Mouse (Mus musculus) embryonic facial prominence, embryonic 13.5 days (tissue): Measurements from ENCODE around the gene Creg1. TPM values are rescaled to one million over a fixed set of nuclear protein-coding genes. Genes with fewer than 3 reads are reported as not detected.

Source experiments
- ATAC-seq: fragments of 200-750 bp; cut with Nextera tagmentation; 2 replicates; pipeline ENCODE4 v1.8.0; 2017; ENCODE audit warnings: low read depth; ENCODE audit not compliant: insufficient number of reproducible peaks, insufficient read depth, low FRiP score, low TSS enrichment
- H3K27ac ChIP-seq: fragments of 300-500 bp; sonication (generic); 2 replicates; pipeline ENCODE4 v1.5.1; 2015; ENCODE audit warnings: moderate library complexity, mild to moderate bottlenecking, inconsistent platforms
- H3K27me3 ChIP-seq: fragments of 300-500 bp; sonication (generic); 2 replicates; pipeline ENCODE4 v1.6.1; 2015; ENCODE audit warnings: mild to moderate bottlenecking, inconsistent platforms
- H3K36me3 ChIP-seq: fragments of 300-500 bp; sonication (generic); 2 replicates; pipeline ENCODE4 v1.6.1; 2015; ENCODE audit warnings: mild to moderate bottlenecking, inconsistent platforms
- H3K4me1 ChIP-seq: fragments of 300-500 bp; sonication (generic); 2 replicates; pipeline ENCODE4 v1.6.1; 2015; ENCODE audit warnings: inconsistent platforms
- H3K4me2 ChIP-seq: fragments of 300-500 bp; sonication (generic); 2 replicates; pipeline ENCODE4 v1.6.1; 2015; ENCODE audit warnings: moderate library complexity, mild to moderate bottlenecking, inconsistent platforms
- H3K4me3 ChIP-seq: fragments of 300-500 bp; sonication (generic); 2 replicates; pipeline ENCODE4 v1.5.1; 2015; ENCODE audit warnings: mild to moderate bottlenecking, inconsistent platforms
- H3K9ac ChIP-seq: fragments of 300-500 bp; sonication (generic); 2 replicates; pipeline ENCODE4 v1.6.1; 2015; ENCODE audit warnings: mild to moderate bottlenecking, inconsistent platforms
- H3K9me3 ChIP-seq: fragments of 300-500 bp; sonication (generic); 2 replicates; pipeline ENCODE4 v1.6.1; 2016; ENCODE audit warnings: inconsistent platforms
- WGBS: fragments of 180-500 bp; shearing (Covaris S2); methylation state at CpG from one replicate; pipeline ENCODE4 v1.1.7; 2015; ENCODE audit warnings: mixed read lengths; 5-methylcytosine and 5-hydroxymethylcytosine counted together
- polyA plus RNA-seq: library from polyadenylated mRNA; unstranded; fragments of >200 nt; fragmentation: Nextera tagmentation; extraction: Ambion mirVana; gene quantifications from 2 replicates; pipeline ENCODE4 v1.2.1, GENCODE M21; 2015

Creg1 gene
- polyA plus RNA-seq: 43.8 and 60.0 TPM in 2 replicates

GRCm38 (mm10) chr1:165763635-165764372 is at the start of gene Creg1:
TSS of gene Creg1 (plus strand) at chr1:165763746.
- peak; percentile 95 for ATAC-seq
- no peaks in the 10 kb centered on the region for H3K36me3 ChIP-seq
- peak within 1 kb of the TSS; percentile 93 for H3K4me2 ChIP-seq
- H3K27me3 ChIP-seq: peaks cover 15% of the 10 kb centered on the region
- peaks cover 23% of the 10 kb centered on the region for H3K4me1 ChIP-seq
- H3K9ac ChIP-seq: peak within 1 kb of the TSS; percentile 83
- H3K9me3 ChIP-seq: no peaks in the 10 kb centered on the region
- peak within 1 kb of the TSS; percentile 81 for H3K4me3 ChIP-seq
- 1% methylated on average over 57 of the region's 57 CpGs for WGBS
- H3K27ac ChIP-seq: no peak within 1 kb of the TSS

- Histone ChIP-seq H3K4me3 (no peak overlapping the region), H3K4me1 (peaks cover 14% of the 10 kb centered on the region; the same call in 1 of the 2 replicates), H3K9ac (no peak overlapping the region), H3K27me3 (peaks cover 6% of the 10 kb centered on the region), H3K4me2 (no peak overlapping the region), H3K9me3 (no peaks in the 10 kb centered on the region), H3K36me3 (no peaks in the 10 kb centered on the region), H3K27ac (no peak overlapping the region)
- WGBS: 83% methylated on average over 5 of the region's 5 CpGs
- ATAC-seq: no peak
Measured at GRCm38 (mm10) chr1:165713798-165714197, 49.7 kb upstream of the Creg1 start.

- H3K27me3 ChIP-seq: no peaks in the 10 kb centered on the region
- no peak overlapping the region for H3K27ac ChIP-seq
- H3K4me1 ChIP-seq: peaks cover 15% of the 10 kb centered on the region; the same call in 1 of the 2 replicates
- H3K4me2 ChIP-seq: no peak overlapping the region
- no peak for ATAC-seq
- no peaks in the 10 kb centered on the region for H3K9me3 ChIP-seq
- 82% methylated on average over 4 of the region's 4 CpGs for WGBS
- no peak overlapping the region for H3K9ac ChIP-seq
- no peaks in the 10 kb centered on the region for H3K36me3 ChIP-seq
- H3K4me3 ChIP-seq: no peak overlapping the region
Measured at GRCm38 (mm10) chr1:165716426-165716825, 47.1 kb upstream of the Creg1 start.

- WGBS: 50% methylated on average over 11 of the region's 11 CpGs
- H3K27ac ChIP-seq: peak overlapping the region; percentile 48; the same call in 1 of the 2 replicates
- no peak overlapping the region for H3K4me2 ChIP-seq
- H3K9ac ChIP-seq: no peak overlapping the region
- H3K9me3 ChIP-seq: no peaks in the 10 kb centered on the region
- H3K4me1 ChIP-seq: peaks cover 15% of the 10 kb centered on the region; the same call in 1 of the 2 replicates
- no peak overlapping the region for H3K4me3 ChIP-seq
- H3K36me3 ChIP-seq: no peaks in the 10 kb centered on the region
- no peak for ATAC-seq
- H3K27me3 ChIP-seq: no peaks in the 10 kb centered on the region
Measured at GRCm38 (mm10) chr1:165717711-165718542, 45.6 kb upstream of the Creg1 start.

GRCm38 (mm10) chr1:165718543-165719105 is 44.9 kb upstream of the Creg1 start:
- H3K36me3 ChIP-seq: no peaks in the 10 kb centered on the region
- H3K27me3 ChIP-seq: no peaks in the 10 kb centered on the region
- ATAC-seq: no peak
- H3K4me1 ChIP-seq: peaks cover 15% of the 10 kb centered on the region; the same call in 1 of the 2 replicates
- no peak overlapping the region for H3K4me2 ChIP-seq
- H3K9ac ChIP-seq: no peak overlapping the region
- H3K9me3 ChIP-seq: no peaks in the 10 kb centered on the region
- H3K27ac ChIP-seq: no peak overlapping the region
- 69% methylated on average over 15 of the region's 15 CpGs for WGBS
- H3K4me3 ChIP-seq: no peak overlapping the region

GRCm38 (mm10) chr1:165722531-165723123 is 40.9 kb upstream of the Creg1 start:
- no peak for ATAC-seq
- WGBS: 89% methylated on average over 9 of the region's 9 CpGs
- H3K4me1 ChIP-seq: peaks cover 15% of the 10 kb centered on the region
- H3K36me3 ChIP-seq: no peaks in the 10 kb centered on the region
- H3K27me3 ChIP-seq: no peaks in the 10 kb centered on the region
- no peak overlapping the region for H3K9ac ChIP-seq
- no peak overlapping the region for H3K27ac ChIP-seq
- no peak overlapping the region for H3K4me2 ChIP-seq
- no peak overlapping the region for H3K4me3 ChIP-seq
- no peaks in the 10 kb centered on the region for H3K9me3 ChIP-seq

GRCm38 (mm10) chr1:165724219-165725033 is 39.1 kb upstream of the Creg1 start:
- Histone ChIP-seq H3K4me1 (peaks cover 3% of the 10 kb centered on the region), H3K27ac (no peak overlapping the region), H3K4me3 (no peak overlapping the region), H3K4me2 (no peak overlapping the region), H3K9me3 (no peaks in the 10 kb centered on the region), H3K27me3 (no peaks in the 10 kb centered on the region), H3K36me3 (no peaks in the 10 kb centered on the region), H3K9ac (no peak overlapping the region)
- ATAC-seq: no peak
- WGBS: 55% methylated on average over 11 of the region's 11 CpGs

- Histone ChIP-seq H3K27ac (no peak overlapping the region), H3K4me2 (no peak overlapping the region), H3K36me3 (no peaks in the 10 kb centered on the region), H3K4me1 (peaks cover 3% of the 10 kb centered on the region), H3K9me3 (no peaks in the 10 kb centered on the region), H3K9ac (no peak overlapping the region), H3K4me3 (no peak overlapping the region), H3K27me3 (no peaks in the 10 kb centered on the region)
- no peak for ATAC-seq
- WGBS: 85% methylated on average over 4 of the region's 4 CpGs
Measured at GRCm38 (mm10) chr1:165725039-165725644, 38.4 kb upstream of the Creg1 start.

GRCm38 (mm10) chr1:165726986-165727385 is 36.6 kb upstream of the Creg1 start:
- ATAC-seq: no peak
- no peak overlapping the region for H3K9ac ChIP-seq
- H3K36me3 ChIP-seq: no peaks in the 10 kb centered on the region
- no peaks in the 10 kb centered on the region for H3K27me3 ChIP-seq
- H3K4me2 ChIP-seq: no peak overlapping the region
- no peak overlapping the region for H3K4me3 ChIP-seq
- 48% methylated on average over 1 of the region's 1 CpGs for WGBS
- no peak overlapping the region for H3K27ac ChIP-seq
- H3K4me1 ChIP-seq: peaks cover 3% of the 10 kb centered on the region
- H3K9me3 ChIP-seq: no peaks in the 10 kb centered on the region

- no peaks in the 10 kb centered on the region for H3K9me3 ChIP-seq
- no peaks in the 10 kb centered on the region for H3K27me3 ChIP-seq
- WGBS: 81% methylated on average over 3 of the region's 3 CpGs
Measured at GRCm38 (mm10) chr1:165728057-165728639, 35.4 kb upstream of the Creg1 start.

More at GRCm38 (mm10) chr1:165728057-165728639, 35.4 kb upstream of the Creg1 start:
- Histone ChIP-seq H3K27ac (no peak overlapping the region), H3K4me1 (peaks cover 3% of the 10 kb centered on the region), H3K36me3 (no peaks in the 10 kb centered on the region), H3K4me3 (no peak overlapping the region), H3K9ac (no peak overlapping the region), H3K4me2 (no peak overlapping the region)
- no peak for ATAC-seq
